9 mouse cellular contexts compared by ENCODE assay signal in the genomic region with DNA sequence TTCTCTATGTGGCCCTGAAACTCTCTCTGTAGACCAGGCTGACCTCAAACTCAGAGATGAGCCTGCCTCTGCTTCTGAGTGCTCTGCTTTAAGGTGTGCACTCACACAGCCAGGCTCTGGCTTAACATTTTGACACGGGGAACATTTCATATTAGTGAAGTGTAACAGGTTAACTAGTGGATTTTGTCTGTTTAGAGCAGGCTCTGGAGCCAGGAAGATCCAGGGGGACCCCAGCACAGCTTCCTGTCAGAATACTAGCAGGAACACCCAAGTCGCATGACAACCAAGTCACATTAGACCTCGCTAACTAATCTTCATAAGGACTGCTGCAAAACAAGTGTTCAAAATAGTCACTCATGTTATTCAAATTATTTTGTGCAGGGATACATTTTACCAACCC. TPM values are rescaled to one million over a fixed set of nuclear protein-coding genes. Genes with fewer than 3 reads are reported as not detected.
DNase-seq lines count a peak whose midpoint lies in the region; ATAC-seq and TF ChIP-seq lines count a peak whose summit lies in the region.
"Had no signal": no experiment of that assay in that cellular context is flagged by ENCODE, and none has a peak within 500 bp of the region (broad histone marks: within the 10 kb centered on the region; RNA-seq: fewer than 3 reads in every experiment).

No protein-coding gene starts in this region.

- peak overlapping the region; percentile 69 for H3K4me2 ChIP-seq in heart, embryonic 14.5 days (ENCODE audit: low read length)
- peak overlapping the region; percentile 72 for H3K4me2 ChIP-seq in forebrain, embryonic 15.5 days (replicated peaks)
- H3K4me2 ChIP-seq in liver, embryonic 16.5 days (ENCODE audit: low read depth, low read length): peak overlapping the region; percentile 80

- no peaks in the 10 kb centered on the region for H3K9me3 ChIP-seq in heart, embryonic 14.5 days (ENCODE audit: control insufficient read depth, low read length)
- no peaks in the 10 kb centered on the region for H3K9me3 ChIP-seq in ES-Bruce4 (replicated peaks; ENCODE audit: control insufficient read depth, insufficient read depth, low read length, poor library complexity, severe bottlenecking)
- H3K9me3 ChIP-seq in forebrain, embryonic 15.5 days: no peaks in the 10 kb centered on the region
- H3K9me3 ChIP-seq in liver, embryonic 16.5 days (replicated peaks; ENCODE audit: control insufficient read depth, low read length): no peaks in the 10 kb centered on the region

- intact Hi-C loops in heart, postnatal 10 days (cut with DNase I): loop anchor here (2.0 kb wide), 1 partner anchor 16 kb away; a partner anchor contains a TSS

- DNase-seq in heart, postnatal 10 days: no peak
- no peak for DNase-seq in gastrocnemius, adult 8-10 months (ENCODE audit: low spot score in 2 of 2)
- DNase-seq in ovary, adult 18-20 months (ENCODE audit: low spot score): no peak
- DNase-seq in retina, embryonic 14.5 days (ENCODE audit: low spot score): no peak

- H3K4me1 ChIP-seq in heart, embryonic 14.5 days (ENCODE audit: control insufficient read depth in 2 of 2, insufficient read depth in 2 of 2, low read length in 2 of 2): peaks cover 0 to 17% of the 10 kb centered on the region in 2 experiments; a peak in 3 of 4 replicates
- H3K4me1 ChIP-seq in ES-Bruce4 (ENCODE audit: control insufficient read depth, insufficient read depth, low read length): no peaks in the 10 kb centered on the region
- peaks cover 12% of the 10 kb centered on the region for H3K4me1 ChIP-seq in forebrain, embryonic 15.5 days
- peaks cover 36% of the 10 kb centered on the region for H3K4me1 ChIP-seq in liver, embryonic 16.5 days (ENCODE audit: control insufficient read depth, low read depth, low read length)

- TF ChIP-seq EP300 in ES-Bruce4 (IDR thresholded peaks at IDR 0.05; ENCODE audit: insufficient read depth, low read depth, low read length): no peak

- no peak for ATAC-seq in heart, embryonic 14.5 days (ENCODE audit: insufficient number of reproducible peaks, insufficient read depth, low FRiP score, low read depth)
- no peak for ATAC-seq in forebrain, embryonic 15.5 days (replicated peaks)
- no peak for ATAC-seq in liver, embryonic 16.5 days (ENCODE audit: low read depth)

- 33% methylated on average over 3 of the region's 3 CpGs for WGBS in heart, embryonic 14.5 days
- 30% methylated on average over 3 of the region's 3 CpGs for WGBS in forebrain, embryonic 15.5 days
- 27% methylated on average over 3 of the region's 3 CpGs for WGBS in liver, embryonic 16.5 days (ENCODE audit: insufficient replicate concordance)

- no peak for TF ChIP-seq POLR2A in ES-Bruce4 (IDR thresholded peaks at IDR 0.05; ENCODE audit: insufficient read depth, low read length)

- H3K27me3 ChIP-seq in heart, embryonic 14.5 days (ENCODE audit: control insufficient read depth, insufficient read depth, low read length): no peaks in the 10 kb centered on the region
- H3K27me3 ChIP-seq in ES-Bruce4 (ENCODE audit: control insufficient read depth, insufficient read depth, low read length, poor library complexity, severe bottlenecking): no peaks in the 10 kb centered on the region
- no peaks in the 10 kb centered on the region for H3K27me3 ChIP-seq in forebrain, embryonic 15.5 days
- H3K27me3 ChIP-seq in liver, embryonic 16.5 days (ENCODE audit: control insufficient read depth, insufficient read depth, low read depth, low read length): no peaks in the 10 kb centered on the region
- H3K27me3 ChIP-seq: Patski had no signal

- no peak for TF ChIP-seq CTCF in ES-Bruce4 (IDR thresholded peaks at IDR 0.05; ENCODE audit: low read depth, low read length)

- H3K36me3 ChIP-seq in heart, embryonic 14.5 days (ENCODE audit: control insufficient read depth, insufficient read depth, low read length): no peaks in the 10 kb centered on the region
- no peaks in the 10 kb centered on the region for H3K36me3 ChIP-seq in ES-Bruce4 (ENCODE audit: control insufficient read depth, insufficient read depth, low read length, poor library complexity, severe bottlenecking)
- no peaks in the 10 kb centered on the region for H3K36me3 ChIP-seq in forebrain, embryonic 15.5 days
- H3K36me3 ChIP-seq in liver, embryonic 16.5 days (ENCODE audit: control insufficient read depth, insufficient read depth): no peaks in the 10 kb centered on the region

- peak overlapping the region; percentile 66 to 97; a peak in 3 of 4 replicates for H3K27ac ChIP-seq in heart, embryonic 14.5 days (replicated peaks in 1 of 2; ENCODE audit: control insufficient read depth in 1 of 2, insufficient read depth in 1 of 2, low read depth in 2 of 2, low read length in 2 of 2)
- no peak overlapping the region for H3K27ac ChIP-seq in ES-Bruce4 (ENCODE audit: insufficient read depth, low read length)
- H3K27ac ChIP-seq in forebrain, embryonic 15.5 days (replicated peaks): peak overlapping the region; percentile 91
- H3K27ac ChIP-seq in liver, embryonic 16.5 days (ENCODE audit: low read length): peak overlapping the region; percentile 98

- H3K9ac ChIP-seq in heart, embryonic 14.5 days (ENCODE audit: low read length): peak overlapping the region; percentile 87
- H3K9ac ChIP-seq in ES-Bruce4 (ENCODE audit: low read depth, poor library complexity, severe bottlenecking): peak overlapping the region; percentile 56
- H3K9ac ChIP-seq in forebrain, embryonic 15.5 days (replicated peaks): peak overlapping the region; percentile 56
- peak overlapping the region; percentile 95 for H3K9ac ChIP-seq in liver, embryonic 16.5 days (ENCODE audit: low read depth, low read length)

- peak overlapping the region; percentile 61 to 78 for H3K4me3 ChIP-seq in heart, embryonic 14.5 days (ENCODE audit: control insufficient read depth in 1 of 2, insufficient read depth in 1 of 2, low read depth in 1 of 2, low read length in 2 of 2)
- peak overlapping the region; percentile 90 for H3K4me3 ChIP-seq in ES-Bruce4 (ENCODE audit: low read depth, low read length)
- peak overlapping the region; percentile 60 for H3K4me3 ChIP-seq in forebrain, embryonic 15.5 days
- peak overlapping the region; percentile 97 for H3K4me3 ChIP-seq in liver, embryonic 16.5 days (ENCODE audit: low read depth, low read length)

RNA-seq across cellular contexts. Expression of a gene that starts 0.6 kb away (rescaled TPM):
- 245 and 289 TPM in 2 replicates for polyA plus RNA-seq in heart, embryonic 14.5 days (2014; fragmentation: Nextera tagmentation; extraction: Ambion mirVana)
- total RNA-seq in heart, postnatal 10 days (2021): 1,000 to 10,000 TPM; 1,296 to 1,304 TPM
- polyA plus RNA-seq in ES-Bruce4 (2011; ENCODE audit: insufficient read depth, insufficient read length, low read depth, missing spikeins): 75.7 and 77.6 TPM in 2 replicates
- polyA plus RNA-seq in forebrain, embryonic 15.5 days (2015; fragmentation: Nextera tagmentation; extraction: Ambion mirVana): 88.0 and 88.7 TPM in 2 replicates
- polyA plus RNA-seq in liver, embryonic 16.5 days (2015; fragmentation: Nextera tagmentation; extraction: Ambion mirVana): 89.3 and 93.8 TPM in 2 replicates
- 100 to 1,000 TPM; 653 to 755 (median 701) TPM for total RNA-seq in gastrocnemius, adult 8-10 months (2022)

RNA-seq across cellular contexts. Expression of a gene that starts 16.2 kb away (rescaled TPM):
- polyA plus RNA-seq in heart, embryonic 14.5 days (2014; fragmentation: Nextera tagmentation; extraction: Ambion mirVana): 90.6 and 92.2 TPM in 2 replicates
- 10 to 100 TPM; 78.1 to 82.9 TPM for total RNA-seq in heart, postnatal 10 days (2021)
- polyA plus RNA-seq in ES-Bruce4 (2011; ENCODE audit: insufficient read depth, insufficient read length, low read depth, missing spikeins): 38.5 and 41.5 TPM in 2 replicates
- 154 and 168 TPM in 2 replicates for polyA plus RNA-seq in forebrain, embryonic 15.5 days (2015; fragmentation: Nextera tagmentation; extraction: Ambion mirVana)
- polyA plus RNA-seq in liver, embryonic 16.5 days (2015; fragmentation: Nextera tagmentation; extraction: Ambion mirVana): 40.7 and 42.5 TPM in 2 replicates
- total RNA-seq in gastrocnemius, adult 8-10 months (2022): 10 to 100 TPM; 64.3 to 69.4 (median 66.1) TPM

RNA-seq across cellular contexts. Expression of a gene that starts 23.3 kb away (rescaled TPM):
- polyA plus RNA-seq in heart, embryonic 14.5 days (2014; fragmentation: Nextera tagmentation; extraction: Ambion mirVana): 50.9 and 55.0 TPM in 2 replicates
- total RNA-seq in heart, postnatal 10 days (2021): 10 to 100 TPM; 33.3 to 34.4 TPM
- polyA plus RNA-seq in ES-Bruce4 (2011; ENCODE audit: insufficient read depth, insufficient read length, low read depth, missing spikeins): 60.4 and 62.7 TPM in 2 replicates
- polyA plus RNA-seq in forebrain, embryonic 15.5 days (2015; fragmentation: Nextera tagmentation; extraction: Ambion mirVana): 82.5 and 83.6 TPM in 2 replicates
- polyA plus RNA-seq in liver, embryonic 16.5 days (2015; fragmentation: Nextera tagmentation; extraction: Ambion mirVana): 40.2 and 42.1 TPM in 2 replicates
- total RNA-seq in gastrocnemius, adult 8-10 months (2022): 10 to 100 TPM; 20.6 to 26.3 (median 21.5) TPM
